Mouse (Mus musculus) stomach, postnatal 0 days (tissue): ENCODE measurements around the gene Phactr3.

Experiments used
- CTCF ChIP-seq: IDR thresholded peaks from 2 replicates; pipeline ENCODE4 v1.5.1; 2016; ENCODE audit warnings: antibody characterized with exemption, low read depth, mild to moderate bottlenecking, moderate library complexity
- EP300 ChIP-seq: optimal IDR thresholded peaks from 2 replicates; pipeline ENCODE3; 2016; ENCODE audit warnings: antibody characterized with exemption

DNA sequence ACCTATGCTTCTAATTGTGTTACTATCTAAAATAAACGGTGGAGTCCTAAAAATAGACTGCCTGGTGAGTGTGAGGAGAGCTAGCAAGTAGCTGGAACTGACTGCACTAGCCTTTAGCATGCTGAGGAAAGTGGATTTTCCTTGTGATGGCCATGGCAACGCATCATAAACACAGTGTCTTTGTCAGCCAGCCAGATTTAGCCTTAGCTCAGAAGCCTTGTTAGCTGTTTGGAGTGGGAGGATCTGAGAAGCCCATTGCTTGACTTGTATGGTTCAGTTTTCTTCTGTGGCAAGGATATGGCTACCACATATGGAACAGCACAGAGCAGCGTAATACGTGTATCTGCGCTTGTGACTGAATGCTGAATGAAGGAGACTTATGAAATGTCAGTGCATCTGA is 210.8 kb downstream of the Phactr3 start:
- TF ChIP-seq EP300 (no peak), CTCF (no peak)
